In genomic region chr2:33318491-33318964, GRCm38 (mm10) we compare ENCODE assay signal across 7 mouse cellular contexts. TPM values are rescaled to one million over a fixed set of nuclear protein-coding genes. Genes with fewer than 3 reads are reported as not detected.
A peak's percentile ranks its signal among the peaks of the same experiment; 100 is the strongest.
DNase-seq lines count a peak whose midpoint lies in the region; ATAC-seq lines count a peak whose summit lies in the region.

No protein-coding gene starts in this region.

- no peak for ATAC-seq in monocyte, adult 5-6 weeks (replicated peaks; ENCODE audit: insufficient number of reproducible peaks, low FRiP score, low TSS enrichment, poor library complexity, severe bottlenecking)

- DNase-seq in lung, postnatal 4 days = peak; percentile 24 to 40
- DNase-seq in lung, adult 18-20 months = no peak
- peak; percentile 75 to 79 for DNase-seq in cerebellum, postnatal 10 days
- peak; percentile 46 to 47 for DNase-seq in layer of hippocampus, postnatal 10 days (ENCODE audit: low spot score in 2 of 2)
- DNase-seq in telencephalon, adult 2 months (ENCODE audit: low read depth, low spot score) = peak; percentile 72
- no peak for DNase-seq in thymus, postnatal 10 days (ENCODE audit: low spot score in 2 of 2)

RNA-seq across cellular contexts. Expression of gene Ralgps1, which starts 52.8 kb away (rescaled TPM):
- total RNA-seq in layer of hippocampus, postnatal 10 days (2021) = 10 to 100 TPM; 69.3 to 78.0 TPM
- total RNA-seq in monocyte, adult 5-6 weeks (2017) = 1.9 to 3.7 TPM (median 3.5 TPM) in 3 replicates

Comparison
In these comparisons a context has a peak if more than half of its experiments do, and no peak if none do; other contexts are left out.
1. DNase-seq: peak in lung, postnatal 4 days (2 of 2), cerebellum, postnatal 10 days (2 of 2), layer of hippocampus, postnatal 10 days (2 of 2) and telencephalon, adult 2 months (single experiment); none in lung, adult 18-20 months (0 of 2) and thymus, postnatal 10 days (0 of 2).
2. RNA of gene Ralgps1, which starts 52.8 kb away (total RNA-seq): 69.3 to 78.0 TPM in layer of hippocampus, postnatal 10 days; 1.9 to 3.7 TPM in monocyte, adult 5-6 weeks; every median in the first group is over 10 times any median in the second.